14 mouse cellular contexts compared by ENCODE assay signal in the genomic region with DNA sequence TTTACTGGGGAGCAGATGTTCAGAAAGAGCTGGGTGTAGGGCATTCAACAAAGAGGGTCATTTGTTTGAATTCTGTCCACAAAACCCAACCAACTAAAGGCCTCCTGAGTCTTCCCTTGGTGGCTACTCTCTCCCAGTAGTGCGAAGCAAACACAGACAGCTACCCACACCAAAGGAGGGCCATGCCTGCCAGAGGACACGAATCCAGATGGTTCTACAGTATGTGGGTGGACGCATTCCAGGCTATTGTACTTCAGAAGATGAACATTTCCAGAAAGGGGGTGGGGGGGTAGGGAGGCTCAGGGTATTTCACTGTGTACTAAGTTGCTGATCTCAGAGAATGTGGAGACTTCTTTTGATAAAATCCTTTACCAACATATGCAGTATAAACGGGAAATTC.
A peak's percentile ranks its signal among the peaks of the same experiment; 100 is the strongest.
DNase-seq lines count a peak whose midpoint lies in the region; TF ChIP-seq lines count a peak whose summit lies in the region.
"Had no signal": no experiment of that assay in that cellular context is flagged by ENCODE, and none has a peak within 500 bp of the region (broad histone marks: within the 10 kb centered on the region; RNA-seq: fewer than 3 reads in every experiment).

No protein-coding gene starts in this region.

- intact Hi-C loops in heart, postnatal 14 days (cut with DNase I) = no loop called here

- no peak for TF ChIP-seq POLR2A in cerebellum, adult 2 months (IDR thresholded peaks at IDR 0.05; ENCODE audit: borderline replicate concordance, insufficient read depth, low read length)

- DNase-seq in frontal cortex, adult 2 months (ENCODE audit: extremely low spot score in 1 of 2, low spot score in 1 of 2) = peak; percentile 46 to 63
- DNase-seq in frontal cortex, postnatal 25 days (ENCODE audit: low spot score in 2 of 2) = no peak
- DNase-seq in cerebellum, adult 2 months = peak; percentile 36 to 55
- peak; percentile 9 for DNase-seq in layer of hippocampus, adult 9-10 months (ENCODE audit: low spot score)
- peak; percentile 36 to 38 for DNase-seq in right cerebral cortex, postnatal 10 days (ENCODE audit: low spot score in 2 of 2)
- no peak for DNase-seq in kidney, adult 8-10 months
- no peak for DNase-seq in thymus, postnatal 36 days
- DNase-seq in heart, postnatal 14 days = no peak
- DNase-seq: lung, adult 2 months had no signal

- 34% methylated on average over 4 of the region's 4 CpGs for WGBS in cerebellum, adult 2 months

- peaks cover 2% of the 10 kb centered on the region; the same call in 1 of the 2 replicates for H3K4me1 ChIP-seq in cerebellum, adult 2 months (ENCODE audit: control insufficient read depth, insufficient read depth, low read length)
- H3K4me1 ChIP-seq: embryonic facial prominence, embryonic 15.5 days; neural tube, embryonic 15.5 days had no signal

- TF ChIP-seq CTCF in cerebellum, adult 2 months (IDR thresholded peaks at IDR 0.05; ENCODE audit: borderline replicate concordance, insufficient read depth, low read depth, low read length) = no peak

- no peak overlapping the region for H3K4me3 ChIP-seq in cerebellum, adult 2 months (replicated peaks; ENCODE audit: insufficient read depth, low read depth, low read length)
- H3K4me3 ChIP-seq: embryonic facial prominence, embryonic 15.5 days; neural tube, embryonic 15.5 days had no signal

- no peaks in the 10 kb centered on the region for H3K27me3 ChIP-seq in cerebellum, adult 2 months (ENCODE audit: control insufficient read depth, insufficient read depth, low read length)
- H3K27me3 ChIP-seq: embryonic facial prominence, embryonic 15.5 days; neural tube, embryonic 15.5 days had no signal

- H3K27ac ChIP-seq in cerebellum, adult 2 months (ENCODE audit: insufficient read depth, low read length) = no peak overlapping the region
- H3K27ac ChIP-seq: embryonic facial prominence, embryonic 15.5 days; hindbrain, postnatal 0 days; kidney, postnatal 0 days; neural tube, embryonic 15.5 days; stomach, postnatal 0 days had no signal

Comparison
In these comparisons a context has a peak if more than half of its experiments do, and no peak if none do; other contexts are left out.
1. DNase-seq: peak in frontal cortex, adult 2 months (2 of 2), cerebellum, adult 2 months (2 of 2), layer of hippocampus, adult 9-10 months (single experiment) and right cerebral cortex, postnatal 10 days (2 of 2); none in frontal cortex, postnatal 25 days (0 of 2), kidney, adult 8-10 months (0 of 2), thymus, postnatal 36 days (0 of 2) and heart, postnatal 14 days (0 of 2).